Mouse (Mus musculus): Measurements from ENCODE around the gene Cd59b. TPM values are rescaled to one million over a fixed set of nuclear protein-coding genes. Genes with fewer than 3 reads are reported as not detected.
"Not testable (repeated sequence)": the region's sequence is repeated elsewhere in the genome, so short reads cannot be mapped to it uniquely, and the experiment has no call there.

The Cd59b gene
- polyA plus RNA-seq, 1 experiment from 2014 or later, result 11.6 TPM

GRCm38 (mm10) chr2:104114898-104115297, 45.2 kb downstream of the Cd59b start:
- Histone ChIP-seq H3K27me3 (ENCODE audit: insufficient read depth, low read length) (no peaks in the 10 kb centered on the region), H3K36me3 (ENCODE audit: insufficient read depth, low read length) (no peaks in the 10 kb centered on the region), H3K4me2 (ENCODE audit: low read length) (no peak overlapping the region), H3K9me3 (replicated peaks; ENCODE audit: low read length) (no peaks in the 10 kb centered on the region), H3K9ac (ENCODE audit: low read depth, low read length) (no peak overlapping the region), H3K4me3 (replicated peaks; ENCODE audit: low read depth, low read length) (no peak overlapping the region), H3K4me1 (replicated peaks; ENCODE audit: insufficient read depth, low read length) (no peaks in the 10 kb centered on the region), H3K27ac (no peak overlapping the region)
- DNase-seq (ENCODE audit: low spot score) (no peak), ATAC-seq (replicated peaks; ENCODE audit: low FRiP score, low read depth) (no peak)
- WGBS, result 87% methylated on average over 3 of the region's 3 CpGs
- TF ChIP-seq CTCF (IDR thresholded peaks at IDR 0.05; ENCODE audit: low read depth), result no peak

- not testable (repeated sequence) for DNase-seq (ENCODE audit: low spot score); H3K4me3 ChIP-seq (replicated peaks; ENCODE audit: low read depth, low read length); H3K27me3 ChIP-seq (ENCODE audit: insufficient read depth, low read length); H3K36me3 ChIP-seq (ENCODE audit: insufficient read depth, low read length); H3K9me3 ChIP-seq (replicated peaks; ENCODE audit: low read length); H3K4me2 ChIP-seq (ENCODE audit: low read length); ATAC-seq (replicated peaks; ENCODE audit: low FRiP score, low read depth); H3K4me1 ChIP-seq (replicated peaks; ENCODE audit: insufficient read depth, low read length); H3K9ac ChIP-seq (ENCODE audit: low read depth, low read length); H3K27ac ChIP-seq
Measured at GRCm38 (mm10) chr2:104117173-104117572, 47.5 kb downstream of the Cd59b start.

- Histone ChIP-seq H3K4me1 (replicated peaks; ENCODE audit: insufficient read depth, low read length) (0 out of 2 replicates have a peak, but pooled peaks cover 5% of the 10 kb centered on the region), H3K36me3 (ENCODE audit: insufficient read depth, low read length) (no peaks in the 10 kb centered on the region), H3K27ac (no peak overlapping the region), H3K9me3 (replicated peaks; ENCODE audit: low read length) (no peaks in the 10 kb centered on the region), H3K4me2 (ENCODE audit: low read length) (no peak overlapping the region), H3K4me3 (replicated peaks; ENCODE audit: low read depth, low read length) (no peak overlapping the region), H3K9ac (ENCODE audit: low read depth, low read length) (no peak overlapping the region), H3K27me3 (ENCODE audit: insufficient read depth, low read length) (no peaks in the 10 kb centered on the region)
- ATAC-seq (replicated peaks; ENCODE audit: low FRiP score, low read depth) (no peak), DNase-seq (ENCODE audit: low spot score) (no peak)
- TF ChIP-seq CTCF (IDR thresholded peaks at IDR 0.05; ENCODE audit: low read depth), result no peak
- WGBS, result 39% methylated on average over 1 of the region's 1 CpGs
Measured at GRCm38 (mm10) chr2:104119097-104119496, 49.4 kb downstream of the Cd59b start.

GRCm38 (mm10) chr2:104120312-104120711, 50.7 kb downstream of the Cd59b start:
- ATAC-seq (replicated peaks; ENCODE audit: low FRiP score, low read depth) (no peak), DNase-seq (ENCODE audit: low spot score) (no peak)
- Histone ChIP-seq H3K27ac (no peak overlapping the region), H3K9ac (ENCODE audit: low read depth, low read length) (no peak overlapping the region), H3K36me3 (ENCODE audit: insufficient read depth, low read length) (no peaks in the 10 kb centered on the region), H3K4me2 (ENCODE audit: low read length) (no peak overlapping the region), H3K4me1 (replicated peaks; ENCODE audit: insufficient read depth, low read length) (0 out of 2 replicates have a peak, but pooled peaks cover 5% of the 10 kb centered on the region), H3K9me3 (replicated peaks; ENCODE audit: low read length) (no peaks in the 10 kb centered on the region), H3K27me3 (ENCODE audit: insufficient read depth, low read length) (no peaks in the 10 kb centered on the region), H3K4me3 (replicated peaks; ENCODE audit: low read depth, low read length) (no peak overlapping the region)
- 72% methylated on average over 6 of the region's 6 CpGs for WGBS
- peak; percentile 37; the same call in 1 of the 2 replicates for TF ChIP-seq CTCF (IDR thresholded peaks at IDR 0.05; ENCODE audit: low read depth)

- peak overlapping the region; percentile 32; the same call in 1 of the 2 replicates for H3K27ac ChIP-seq
- DNase-seq (ENCODE audit: low spot score) (no peak), ATAC-seq (replicated peaks; ENCODE audit: low FRiP score, low read depth) (no peak)
Measured at GRCm38 (mm10) chr2:104121681-104122504, 52.2 kb downstream of the Cd59b start.

GRCm38 (mm10) chr2:104122505-104123378, 53.1 kb downstream of the Cd59b start, which contains the start of gene A930018P22Rik:
A930018P22Rik (plus strand) TSS chr2:104122769.
- peak; percentile 91 for ATAC-seq (replicated peaks; ENCODE audit: low FRiP score, low read depth)
- WGBS, result under 1% methylated on average over 74 of the region's 74 CpGs
- peak within 1 kb of the TSS; percentile 97 for H3K4me2 ChIP-seq (ENCODE audit: low read length)
- DNase-seq (ENCODE audit: low spot score), result peak; percentile 94
- peak within 1 kb of the TSS; percentile 32; the same call in 1 of the 2 replicates for H3K27ac ChIP-seq
- peak within 1 kb of the TSS; percentile 74 for H3K4me3 ChIP-seq (replicated peaks; ENCODE audit: low read depth, low read length)
- 0 out of 2 replicates have a peak, but pooled peaks cover 5% of the 10 kb centered on the region for H3K4me1 ChIP-seq (replicated peaks; ENCODE audit: insufficient read depth, low read length)
- peak; percentile 29; the same call in 1 of the 2 replicates for TF ChIP-seq CTCF (IDR thresholded peaks at IDR 0.05; ENCODE audit: low read depth)
- H3K36me3 ChIP-seq (ENCODE audit: insufficient read depth, low read length), result no peaks in the 10 kb centered on the region
- H3K27me3 ChIP-seq (ENCODE audit: insufficient read depth, low read length), result no peaks in the 10 kb centered on the region
- peak within 1 kb of the TSS; percentile 70 for H3K9ac ChIP-seq (ENCODE audit: low read depth, low read length)
- no peaks in the 10 kb centered on the region for H3K9me3 ChIP-seq (replicated peaks; ENCODE audit: low read length)

More at GRCm38 (mm10) chr2:104121681-104122504, 52.2 kb downstream of the Cd59b start:
- Histone ChIP-seq H3K4me2 (ENCODE audit: low read length) (peak overlapping the region; percentile 97), H3K9ac (ENCODE audit: low read depth, low read length) (0 out of 2 replicates have a peak overlapping the region, but pooled peaks have one; percentile 31), H3K36me3 (ENCODE audit: insufficient read depth, low read length) (no peaks in the 10 kb centered on the region), H3K27me3 (ENCODE audit: insufficient read depth, low read length) (no peaks in the 10 kb centered on the region), H3K9me3 (replicated peaks; ENCODE audit: low read length) (no peaks in the 10 kb centered on the region), H3K4me1 (replicated peaks; ENCODE audit: insufficient read depth, low read length) (0 out of 2 replicates have a peak, but pooled peaks cover 5% of the 10 kb centered on the region), H3K4me3 (replicated peaks; ENCODE audit: low read depth, low read length) (peak overlapping the region; percentile 74)
- TF ChIP-seq CTCF (IDR thresholded peaks at IDR 0.05; ENCODE audit: low read depth), result no peak
- 75% methylated on average over 8 of the region's 8 CpGs for WGBS

Data from kidney, postnatal 0 days (tissue).